Mouse (Mus musculus): ENCODE measurements at regions not wholly inside any gene's neighbourhood (a gene's known extent, or its start where the extent isn't known, plus 50 kb on each side); places are given as distances from the start of the nearest gene placed in this dataset.
A peak's percentile ranks its signal among the peaks of the same experiment; 100 is the strongest.

DNA sequence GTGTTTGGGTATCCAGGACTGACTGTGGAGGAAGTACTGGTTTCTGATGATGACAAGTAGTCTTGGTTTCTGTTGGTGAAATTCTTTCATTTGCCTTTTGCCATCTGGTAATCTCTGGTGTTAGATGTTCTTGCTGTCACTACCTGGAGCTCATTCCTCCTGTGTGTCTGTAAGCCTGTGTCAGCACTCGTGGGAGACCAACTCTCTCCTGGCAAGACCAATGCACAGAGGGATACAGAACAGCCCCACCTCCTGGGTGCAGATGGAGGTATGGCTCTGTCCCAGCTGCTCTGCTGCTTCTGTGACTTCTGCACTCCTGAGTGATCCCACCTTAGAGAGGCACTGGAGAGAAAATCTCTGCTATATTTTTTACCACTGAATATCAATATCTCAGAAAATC is 285.4 kb downstream of the Csnka2ip start:
- Histone ChIP-seq H3K27me3 (ENCODE audit: control insufficient read depth, insufficient read depth, low read length) (no peaks in the 10 kb centered on the region), H3K9me3 (ENCODE audit: control insufficient read depth, low read length) (no peaks in the 10 kb centered on the region), H3K27ac (ENCODE audit: low read depth, low read length) (no peak overlapping the region), H3K4me1 (ENCODE audit: control insufficient read depth, insufficient read depth, low read length) (no peaks in the 10 kb centered on the region), H3K4me3 (ENCODE audit: low read depth, low read length) (no peak overlapping the region), H3K36me3 (ENCODE audit: control insufficient read depth, insufficient read depth, low read length) (no peaks in the 10 kb centered on the region), H3K4me2 (ENCODE audit: low read depth) (no peak overlapping the region), H3K9ac (ENCODE audit: low read length) (no peak overlapping the region)
- ATAC-seq (ENCODE audit: insufficient read depth, low FRiP score, low TSS enrichment) (no peak), DNase-seq (ENCODE audit: low spot score) (no peak)
- WGBS, result 74% methylated on average over 1 of the region's 1 CpGs

DNA sequence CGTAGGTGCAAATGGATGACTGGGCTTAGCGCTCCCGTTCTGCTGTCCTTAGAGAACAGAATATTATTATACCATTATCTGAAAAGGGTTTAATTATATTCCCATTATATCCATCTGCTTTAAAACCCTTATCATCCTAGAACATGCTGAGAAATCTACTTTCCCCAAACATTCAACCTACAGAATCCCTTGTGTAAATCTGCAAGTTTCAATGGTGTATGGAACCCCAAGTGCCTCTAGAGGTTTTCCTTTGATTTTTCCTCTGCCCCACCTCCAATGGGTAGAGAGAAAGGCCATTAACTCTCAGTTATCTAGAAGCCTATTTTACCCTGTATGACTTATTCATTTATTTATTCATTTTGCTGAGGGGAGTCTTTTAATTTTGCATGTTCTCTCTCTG is 308.7 kb downstream of the Csnka2ip start:
- 86% methylated on average over 3 of the region's 3 CpGs for WGBS
- Histone ChIP-seq H3K9me3 (ENCODE audit: control insufficient read depth, low read length) (no peaks in the 10 kb centered on the region), H3K4me3 (ENCODE audit: low read depth, low read length) (no peak overlapping the region), H3K27ac (ENCODE audit: low read depth, low read length) (no peak overlapping the region), H3K4me2 (ENCODE audit: low read depth) (no peak overlapping the region), H3K9ac (ENCODE audit: low read length) (no peak overlapping the region), H3K4me1 (ENCODE audit: control insufficient read depth, insufficient read depth, low read length) (no peaks in the 10 kb centered on the region), H3K36me3 (ENCODE audit: control insufficient read depth, insufficient read depth, low read length) (no peaks in the 10 kb centered on the region), H3K27me3 (ENCODE audit: control insufficient read depth, insufficient read depth, low read length) (no peaks in the 10 kb centered on the region)
- ATAC-seq (ENCODE audit: insufficient read depth, low FRiP score, low TSS enrichment) (no peak), DNase-seq (ENCODE audit: low spot score) (no peak)

DNA sequence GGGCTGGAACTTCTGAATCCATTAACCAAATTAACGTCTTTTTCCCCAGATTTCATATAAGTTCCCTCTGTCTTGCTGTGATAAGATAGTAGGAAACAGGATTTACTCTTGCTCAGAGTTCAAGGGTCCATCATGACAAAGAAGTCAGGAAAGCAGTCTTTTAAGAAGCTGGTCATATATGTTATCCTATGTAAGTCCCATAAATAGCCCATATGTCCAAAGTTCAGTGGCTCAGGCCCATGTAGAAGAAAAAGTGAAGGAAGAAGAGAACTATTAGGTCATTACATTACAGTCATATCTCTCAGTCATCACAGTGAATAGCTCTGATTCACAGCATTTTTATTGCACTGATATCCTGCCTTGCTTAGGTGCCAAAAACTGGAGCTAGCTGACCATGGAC is 316.9 kb downstream of the Csnka2ip start:
- 88% methylated on average over 1 of the region's 1 CpGs for WGBS
- H3K36me3 ChIP-seq (ENCODE audit: control insufficient read depth, insufficient read depth, low read length), result no peaks in the 10 kb centered on the region
- no peaks in the 10 kb centered on the region for H3K9me3 ChIP-seq (ENCODE audit: control insufficient read depth, low read length)
- H3K4me1 ChIP-seq (ENCODE audit: control insufficient read depth, insufficient read depth, low read length), result no peaks in the 10 kb centered on the region
- no peak for ATAC-seq (ENCODE audit: insufficient read depth, low FRiP score, low TSS enrichment)
- no peaks in the 10 kb centered on the region for H3K27me3 ChIP-seq (ENCODE audit: control insufficient read depth, insufficient read depth, low read length)
- no peak overlapping the region for H3K4me2 ChIP-seq (ENCODE audit: low read depth)
- no peak for DNase-seq (ENCODE audit: low spot score)
- H3K9ac ChIP-seq (ENCODE audit: low read length), result no peak overlapping the region
- no peak overlapping the region for H3K4me3 ChIP-seq (ENCODE audit: low read depth, low read length)
- no peak overlapping the region for H3K27ac ChIP-seq (ENCODE audit: low read depth, low read length)

- WGBS, result 49% methylated on average over 4 of the region's 4 CpGs
- Histone ChIP-seq H3K4me3 (ENCODE audit: low read depth, low read length) (no peak overlapping the region), H3K9me3 (ENCODE audit: control insufficient read depth, low read length) (no peaks in the 10 kb centered on the region), H3K36me3 (ENCODE audit: control insufficient read depth, insufficient read depth, low read length) (no peaks in the 10 kb centered on the region), H3K27ac (ENCODE audit: low read depth, low read length) (no peak overlapping the region), H3K4me2 (ENCODE audit: low read depth) (no peak overlapping the region), H3K27me3 (ENCODE audit: control insufficient read depth, insufficient read depth, low read length) (no peaks in the 10 kb centered on the region), H3K4me1 (ENCODE audit: control insufficient read depth, insufficient read depth, low read length) (peaks cover 4% of the 10 kb centered on the region; the same call in 1 of the 2 replicates), H3K9ac (ENCODE audit: low read length) (no peak overlapping the region)
- DNase-seq (ENCODE audit: low spot score), result no peak
- ATAC-seq (ENCODE audit: insufficient read depth, low FRiP score, low TSS enrichment), result no peak
Observed at GRCm38 (mm10) chr16:64275860-64276597, 326.2 kb downstream of the Csnka2ip start.

GRCm38 (mm10) chr16:64275420-64275819 is 326.8 kb downstream of the Csnka2ip start:
- no peak overlapping the region for H3K4me2 ChIP-seq (ENCODE audit: low read depth)
- WGBS, result 43% methylated on average over 5 of the region's 5 CpGs
- H3K27ac ChIP-seq (ENCODE audit: low read depth, low read length), result no peak overlapping the region
- ATAC-seq (ENCODE audit: insufficient read depth, low FRiP score, low TSS enrichment) (peak; percentile 86), DNase-seq (ENCODE audit: low spot score) (no peak)
- peaks cover 4% of the 10 kb centered on the region; the same call in 1 of the 2 replicates for H3K4me1 ChIP-seq (ENCODE audit: control insufficient read depth, insufficient read depth, low read length)
- H3K9ac ChIP-seq (ENCODE audit: low read length), result no peak overlapping the region
- H3K27me3 ChIP-seq (ENCODE audit: control insufficient read depth, insufficient read depth, low read length), result no peaks in the 10 kb centered on the region
- H3K36me3 ChIP-seq (ENCODE audit: control insufficient read depth, insufficient read depth, low read length), result no peaks in the 10 kb centered on the region
- H3K9me3 ChIP-seq (ENCODE audit: control insufficient read depth, low read length), result no peaks in the 10 kb centered on the region
- H3K4me3 ChIP-seq (ENCODE audit: low read depth, low read length), result no peak overlapping the region

DNA sequence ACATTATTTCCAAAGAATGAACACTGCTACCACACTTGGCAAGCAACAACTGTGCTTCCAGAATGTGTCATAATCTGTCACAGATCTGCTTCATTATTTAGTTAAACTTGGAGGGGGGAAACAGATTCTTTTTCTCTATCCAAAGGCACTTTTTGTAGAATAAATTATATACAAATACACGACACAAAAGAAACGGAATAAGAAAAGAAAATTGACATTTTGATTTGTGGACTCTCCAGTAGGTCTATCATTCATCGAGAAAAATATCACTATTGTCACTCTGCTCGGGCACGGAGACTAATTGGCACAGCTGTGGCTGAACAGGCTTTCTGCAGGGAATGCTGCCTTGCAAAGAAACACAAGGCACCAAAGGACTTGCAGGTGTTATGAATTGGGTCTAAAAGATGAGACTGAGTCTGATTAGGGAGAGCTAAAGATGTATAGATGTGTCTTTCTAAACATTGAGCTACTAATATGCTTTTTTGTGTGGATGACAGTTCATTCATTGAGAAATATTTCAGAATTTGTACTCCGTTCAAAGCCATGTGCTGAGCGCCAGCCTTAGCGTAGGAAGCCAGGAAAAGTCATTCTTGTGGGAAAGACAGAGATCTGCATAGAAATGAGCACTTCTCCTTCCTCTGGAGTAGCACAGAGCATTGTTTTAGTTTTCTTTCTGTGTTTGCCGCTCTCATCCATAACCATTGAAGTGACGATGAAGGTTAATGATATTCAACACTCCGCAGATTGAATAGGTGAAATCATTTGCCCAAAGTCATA is 337.1 kb downstream of the Csnka2ip start:
- peak; percentile 46 for DNase-seq (ENCODE audit: low spot score)
- Histone ChIP-seq H3K9me3 (ENCODE audit: control insufficient read depth, low read length) (no peaks in the 10 kb centered on the region), H3K27ac (ENCODE audit: low read depth, low read length) (no peak overlapping the region), H3K27me3 (ENCODE audit: control insufficient read depth, insufficient read depth, low read length) (no peaks in the 10 kb centered on the region), H3K9ac (ENCODE audit: low read length) (no peak overlapping the region), H3K4me1 (ENCODE audit: control insufficient read depth, insufficient read depth, low read length) (no peaks in the 10 kb centered on the region), H3K36me3 (ENCODE audit: control insufficient read depth, insufficient read depth, low read length) (no peaks in the 10 kb centered on the region), H3K4me2 (ENCODE audit: low read depth) (no peak overlapping the region), H3K4me3 (ENCODE audit: low read depth, low read length) (no peak overlapping the region)
- ATAC-seq (ENCODE audit: insufficient read depth, low FRiP score, low TSS enrichment), result peak; percentile 45; the same call in 1 of the 2 replicates
- WGBS, result 54% methylated on average over 11 of the region's 11 CpGs

DNA sequence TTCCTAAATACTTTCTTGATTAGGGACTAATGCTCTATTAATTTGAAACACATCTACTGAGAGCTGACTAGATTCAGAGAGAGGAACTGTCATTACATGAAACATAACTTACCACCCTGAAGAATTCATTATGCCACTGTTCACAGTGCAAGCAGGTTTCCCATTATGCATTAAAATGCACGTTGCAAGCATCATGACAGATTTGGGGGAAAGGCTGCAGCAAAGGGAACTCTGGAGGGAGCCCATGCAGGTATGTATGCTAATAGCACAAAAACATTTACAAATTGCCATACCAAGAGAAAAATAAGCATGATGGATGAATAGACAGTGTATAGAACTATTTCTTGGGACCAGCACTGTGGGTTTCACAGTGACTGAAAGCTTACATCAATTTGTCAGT is 351.1 kb downstream of the Csnka2ip start:
- Histone ChIP-seq H3K4me2 (ENCODE audit: low read depth) (no peak overlapping the region), H3K36me3 (ENCODE audit: control insufficient read depth, insufficient read depth, low read length) (no peaks in the 10 kb centered on the region), H3K27ac (ENCODE audit: low read depth, low read length) (no peak overlapping the region), H3K4me1 (ENCODE audit: control insufficient read depth, insufficient read depth, low read length) (no peaks in the 10 kb centered on the region), H3K9me3 (ENCODE audit: control insufficient read depth, low read length) (no peaks in the 10 kb centered on the region), H3K4me3 (ENCODE audit: low read depth, low read length) (no peak overlapping the region), H3K27me3 (ENCODE audit: control insufficient read depth, insufficient read depth, low read length) (no peaks in the 10 kb centered on the region), H3K9ac (ENCODE audit: low read length) (no peak overlapping the region)
- 69% methylated on average over 1 of the region's 1 CpGs for WGBS
- ATAC-seq (ENCODE audit: insufficient read depth, low FRiP score, low TSS enrichment) (no peak), DNase-seq (ENCODE audit: low spot score) (no peak)

DNA sequence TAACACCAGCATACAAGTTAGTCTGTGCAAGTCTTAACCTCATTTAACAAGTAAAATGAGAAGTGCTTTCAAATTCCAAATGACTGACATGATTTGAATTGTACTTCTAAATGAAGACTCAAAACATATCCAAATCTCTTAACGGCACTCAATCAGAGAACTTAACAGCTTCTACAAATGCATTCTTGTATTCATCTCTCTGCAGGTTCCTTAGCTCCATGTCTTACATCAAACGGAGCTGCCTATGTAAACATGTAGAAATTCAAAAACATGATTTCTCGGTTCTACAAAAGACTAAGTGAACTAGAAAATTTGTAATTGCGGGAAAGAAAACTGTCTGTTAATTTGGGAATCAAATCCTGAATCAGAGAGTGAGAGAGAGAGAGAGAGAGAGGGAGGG is 353.5 kb downstream of the Csnka2ip start:
- H3K9me3 ChIP-seq (ENCODE audit: control insufficient read depth, low read length), result no peaks in the 10 kb centered on the region
- no peak overlapping the region for H3K9ac ChIP-seq (ENCODE audit: low read length)
- 66% methylated on average over 4 of the region's 4 CpGs for WGBS
- no peak overlapping the region for H3K4me3 ChIP-seq (ENCODE audit: low read depth, low read length)
- H3K27me3 ChIP-seq (ENCODE audit: control insufficient read depth, insufficient read depth, low read length), result no peaks in the 10 kb centered on the region
- no peak overlapping the region for H3K27ac ChIP-seq (ENCODE audit: low read depth, low read length)
- no peaks in the 10 kb centered on the region for H3K4me1 ChIP-seq (ENCODE audit: control insufficient read depth, insufficient read depth, low read length)
- H3K4me2 ChIP-seq (ENCODE audit: low read depth), result no peak overlapping the region
- no peak for ATAC-seq (ENCODE audit: insufficient read depth, low FRiP score, low TSS enrichment)
- no peak for DNase-seq (ENCODE audit: low spot score)
- H3K36me3 ChIP-seq (ENCODE audit: control insufficient read depth, insufficient read depth, low read length), result no peaks in the 10 kb centered on the region

- 89% methylated on average over 1 of the region's 1 CpGs for WGBS
- no peaks in the 10 kb centered on the region for H3K4me1 ChIP-seq (ENCODE audit: control insufficient read depth, insufficient read depth, low read length)
- H3K4me2 ChIP-seq (ENCODE audit: low read depth), result no peak overlapping the region
- no peaks in the 10 kb centered on the region for H3K27me3 ChIP-seq (ENCODE audit: control insufficient read depth, insufficient read depth, low read length)
- DNase-seq (ENCODE audit: low spot score) (no peak), ATAC-seq (ENCODE audit: insufficient read depth, low FRiP score, low TSS enrichment) (no peak)
- no peak overlapping the region for H3K27ac ChIP-seq (ENCODE audit: low read depth, low read length)
- no peaks in the 10 kb centered on the region for H3K9me3 ChIP-seq (ENCODE audit: control insufficient read depth, low read length)
- H3K4me3 ChIP-seq (ENCODE audit: low read depth, low read length), result no peak overlapping the region
- no peak overlapping the region for H3K9ac ChIP-seq (ENCODE audit: low read length)
- no peaks in the 10 kb centered on the region for H3K36me3 ChIP-seq (ENCODE audit: control insufficient read depth, insufficient read depth, low read length)
Observed at GRCm38 (mm10) chr16:64245942-64246341, 356.3 kb downstream of the Csnka2ip start.
